Mouse (Mus musculus) spleen, embryonic (tissue): Measurements from ENCODE around the gene Tmem208.

Experiments
- CTCF ChIA-PET: fragments of 350-600 bp; sonication (Branson Sonifier 250); formaldehyde crosslinking; loops from one replicate; lab custom pipeline; 2022; lab: Charles Lee

Gene Tmem208

GRCm38 (mm10) chr8:105297511-105298192 is 28.5 kb upstream of the Tmem208 start, which contains the start of gene E2f4:
Gene E2f4, plus strand, starts transcription at chr8:105297663.
- CTCF ChIA-PET, result interaction anchor here (0.9 kb wide), 1 partner anchor 16 kb away, joined by 3 read pairs; no protein-coding TSS in a partner anchor

GRCm38 (mm10) chr8:105298351-105299252 is 27.6 kb upstream of the Tmem208 start:
- CTCF ChIA-PET, result no interaction called here

GRCm38 (mm10) chr8:105299962-105300361 is 26.2 kb upstream of the Tmem208 start:
- CTCF ChIA-PET, result no interaction called here

- CTCF ChIA-PET, result interaction anchor here (0.6 to 0.7 kb wide), 2 partner anchors 19 to 303 kb away, joined by 3 to 6 read pairs; no protein-coding TSS in a partner anchor
Observed at GRCm38 (mm10) chr8:105303396-105303795, 22.8 kb upstream of the Tmem208 start.

GRCm38 (mm10) chr8:105303874-105304273 is 22.3 kb upstream of the Tmem208 start:
- CTCF ChIA-PET, result interaction anchor here (0.6 to 1.3 kb wide), 2 partner anchors 13 to 18 kb away, joined by 3 read pairs; no protein-coding TSS in a partner anchor

DNA sequence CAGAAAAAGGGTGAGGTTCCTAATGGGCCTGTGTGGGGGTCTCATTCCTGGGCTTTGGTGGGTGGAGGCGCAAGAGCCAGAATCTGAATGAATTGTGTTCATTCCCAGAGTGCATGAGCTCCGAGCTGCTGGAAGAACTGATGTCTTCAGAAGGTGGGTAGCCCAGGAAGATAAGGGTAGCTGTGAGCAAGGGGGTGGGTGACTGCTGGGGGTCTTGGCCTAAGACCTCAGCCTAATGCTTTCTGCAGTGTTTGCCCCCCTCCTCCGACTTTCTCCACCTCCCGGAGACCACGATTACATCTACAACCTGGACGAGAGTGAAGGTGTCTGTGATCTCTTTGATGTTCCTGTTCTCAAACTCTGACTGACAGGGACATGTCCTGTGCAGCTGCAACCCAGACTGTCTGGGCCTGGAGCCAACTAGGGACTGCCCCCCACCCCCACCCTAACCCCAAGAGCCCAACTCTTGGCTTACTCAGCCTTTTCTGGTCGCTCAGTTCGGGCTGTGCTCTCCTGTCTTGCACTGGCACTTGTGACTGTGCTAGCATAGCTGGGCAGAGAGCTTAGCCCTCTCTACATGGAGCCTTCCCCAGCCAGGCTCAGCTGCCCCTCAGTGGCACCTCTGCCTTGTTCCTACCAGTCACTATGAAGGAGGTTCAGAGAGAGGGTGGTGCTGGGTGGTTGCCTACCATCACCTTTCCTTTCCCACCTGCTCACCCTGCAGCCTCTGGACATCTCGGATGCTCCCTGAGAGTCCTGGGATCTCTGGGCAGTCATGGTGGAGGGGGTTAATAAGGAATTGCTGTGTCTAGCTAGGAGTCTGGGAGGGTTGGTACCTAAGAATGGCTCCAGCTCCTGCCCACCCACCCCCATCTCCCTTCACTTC is 21.6 kb upstream of the Tmem208 start:
- CTCF ChIA-PET, result interaction anchor here (1.3 kb wide), 1 partner anchor 14 kb away, joined by 3 read pairs; no protein-coding TSS in a partner anchor

GRCm38 (mm10) chr8:105305211-105306145 is 20.7 kb upstream of the Tmem208 start, which contains the start of gene Elmo3:
Gene Elmo3, plus strand, starts transcription at chr8:105305601.
- CTCF ChIA-PET, result interaction anchor here (1.3 kb wide), 1 partner anchor 15 kb away, joined by 3 read pairs; no protein-coding TSS in a partner anchor

GRCm38 (mm10) chr8:105306146-105306691 is 19.9 kb upstream of the Tmem208 start:
- CTCF ChIA-PET, result no interaction called here

- CTCF ChIA-PET, result no interaction called here
Observed at GRCm38 (mm10) chr8:105307670-105308069, 18.5 kb upstream of the Tmem208 start.

DNA sequence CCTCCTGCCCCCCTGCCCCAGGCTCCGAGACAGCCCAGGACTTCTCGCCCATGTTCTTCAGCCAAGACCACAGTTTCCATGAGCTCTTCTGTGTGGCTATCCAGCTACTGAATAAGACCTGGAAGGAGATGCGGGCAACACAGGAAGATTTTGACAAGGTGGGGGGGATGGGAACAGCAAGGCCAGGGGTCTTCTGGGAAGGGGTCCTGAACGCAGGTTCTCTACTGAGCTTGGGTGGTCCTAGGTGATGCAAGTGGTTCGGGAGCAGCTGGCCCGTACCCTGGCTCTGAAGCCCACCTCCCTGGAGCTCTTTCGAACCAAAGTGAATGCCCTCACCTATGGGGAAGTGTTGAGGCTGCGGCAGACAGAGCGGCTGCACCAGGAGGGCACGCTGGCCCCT is 17.7 kb upstream of the Tmem208 start:
- CTCF ChIA-PET, result interaction anchor here (0.6 kb wide), 2 partner anchors 36 to 260 kb away, joined by 3 to 5 read pairs; no protein-coding TSS in a partner anchor

GRCm38 (mm10) chr8:105309142-105309847 is 16.9 kb upstream of the Tmem208 start:
- CTCF ChIA-PET, result no interaction called here

DNA sequence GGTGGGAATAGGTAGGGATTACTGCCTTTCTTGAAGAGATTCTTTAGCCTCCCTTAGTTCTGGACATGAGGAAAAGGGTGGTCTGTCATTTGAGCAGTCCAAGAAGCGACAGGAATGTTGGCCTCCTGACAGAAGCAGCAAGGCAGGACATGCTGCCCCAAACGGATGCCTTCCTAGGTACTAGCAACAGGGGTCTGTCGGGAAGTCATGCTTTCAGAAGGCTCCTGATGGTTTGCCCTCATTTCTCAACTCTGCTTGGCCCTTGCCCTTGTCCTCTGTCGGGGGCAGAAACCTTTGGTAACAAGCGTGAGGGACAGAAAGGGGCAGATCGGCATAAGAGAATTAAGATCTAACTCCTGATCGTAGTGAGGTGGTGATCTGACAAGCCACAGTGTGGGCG is 16.0 kb upstream of the Tmem208 start:
- CTCF ChIA-PET, result no interaction called here

- CTCF ChIA-PET, result no interaction called here
Observed at GRCm38 (mm10) chr8:105311718-105312117, 14.4 kb upstream of the Tmem208 start.

DNA sequence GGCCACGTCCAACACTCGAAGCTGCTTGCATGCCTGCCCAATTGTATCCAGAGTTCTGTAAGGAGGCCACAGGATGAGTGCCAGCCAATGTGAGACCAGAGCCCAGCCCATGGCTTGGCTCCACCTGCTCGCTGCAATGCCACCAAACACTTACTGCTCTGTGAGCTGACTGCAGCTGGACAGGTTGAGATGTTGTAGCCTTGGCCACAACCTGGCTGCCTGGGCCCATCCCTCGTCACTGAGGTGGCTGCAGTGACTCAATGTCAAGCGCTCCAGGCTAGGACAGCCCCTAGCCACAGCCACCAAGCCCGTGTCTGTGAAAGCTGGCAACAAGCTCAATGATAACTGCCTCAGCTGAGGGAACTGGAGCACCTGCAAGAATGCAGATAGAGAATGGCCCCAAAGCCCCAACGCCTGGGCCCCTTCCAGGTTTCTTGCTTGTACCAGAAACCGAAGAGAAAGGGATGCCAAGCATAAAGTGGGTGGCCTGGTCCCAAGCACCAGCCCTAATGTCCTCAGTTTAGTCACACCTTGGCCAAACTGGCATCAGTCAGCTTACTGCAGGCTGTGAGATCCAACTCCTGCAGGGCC is 13.2 kb upstream of the Tmem208 start:
- CTCF ChIA-PET, result no interaction called here

GRCm38 (mm10) chr8:105313622-105314402 is 12.3 kb upstream of the Tmem208 start:
- CTCF ChIA-PET, result no interaction called here

- CTCF ChIA-PET, result no interaction called here
Observed at GRCm38 (mm10) chr8:105315073-105315769, 10.9 kb upstream of the Tmem208 start.

- CTCF ChIA-PET, result interaction anchor here (0.5 to 0.6 kb wide), 2 partner anchors 33 to 46 kb away, joined by 3 to 11 read pairs; no protein-coding TSS in a partner anchor
Observed at GRCm38 (mm10) chr8:105317941-105318340, 8.2 kb upstream of the Tmem208 start.
